Mouse (Mus musculus) thymus, postnatal 36 days (tissue): ENCODE data around the gene Ahrr.
A peak's percentile ranks its signal among the peaks of the same experiment; 100 is the strongest.

Experiments used
- DNase-seq, 2 experiments: peaks; one replicate each; pipeline ENCODE4 v3.0.0; 2022; ENCODE audit warnings: mixed read lengths in 2 of 2

The Ahrr gene

GRCm38 (mm10) chr13:74292167-74292566, at the start of gene Ahrr:
Gene Ahrr, minus strand, starts transcription at chr13:74292331.
- peak; percentile 58 to 59 for DNase-seq

DNA sequence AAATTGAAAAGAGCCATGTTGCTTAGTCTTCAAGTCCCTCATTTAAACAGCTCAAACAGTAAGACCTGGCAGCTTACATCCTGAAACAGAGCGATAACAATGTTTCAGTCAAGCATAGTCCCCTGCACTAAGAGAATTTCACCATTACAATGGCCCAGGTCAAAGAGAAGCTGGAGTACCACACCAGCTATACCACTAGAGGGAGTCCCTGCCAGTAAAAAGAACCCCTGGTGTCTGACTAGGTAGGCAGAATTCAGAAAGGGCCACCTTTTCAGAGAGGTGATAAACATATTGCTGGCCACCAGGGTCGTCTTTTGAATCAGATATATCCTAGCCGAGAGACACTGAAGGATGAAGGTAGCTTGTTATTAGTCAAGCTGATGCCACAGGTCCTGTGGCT, 48.9 kb upstream of the Ahrr start:
- peak; percentile 27 to 35 for DNase-seq

GRCm38 (mm10) chr13:74329321-74329720, 37.2 kb upstream of the Ahrr start:
- no peak for DNase-seq

DNA sequence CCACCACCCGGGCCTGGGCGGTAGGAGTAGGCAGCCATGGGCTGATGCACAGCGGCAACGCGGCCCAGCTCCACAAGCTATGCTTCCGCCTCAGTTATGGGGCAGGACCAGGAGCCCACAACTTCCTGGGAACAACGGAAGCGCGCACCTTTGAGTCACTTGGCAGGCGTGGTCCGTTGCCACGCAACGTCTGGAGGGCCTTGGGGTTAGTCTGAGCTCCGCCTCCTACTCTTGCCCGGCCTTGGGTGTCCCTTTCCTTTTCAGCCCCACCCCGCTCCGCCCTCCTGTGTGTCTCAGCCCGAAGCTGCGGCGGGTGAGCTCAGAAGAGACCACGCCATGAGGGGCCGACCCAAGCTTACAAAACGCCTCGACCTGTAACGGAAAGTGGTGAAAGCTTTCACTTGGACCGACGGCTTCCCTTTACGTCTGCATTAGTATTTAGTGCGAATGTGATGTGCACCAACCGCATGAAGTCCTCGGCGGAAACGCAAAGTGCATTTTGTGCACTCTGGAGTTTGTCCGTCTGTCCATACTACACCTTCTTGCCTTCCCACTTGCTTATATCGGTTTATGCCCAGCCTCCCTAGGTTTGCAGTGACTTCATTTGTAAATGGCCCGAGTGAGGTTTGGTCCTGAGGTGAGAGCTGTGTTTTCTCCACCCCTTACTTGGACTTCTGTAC, 25.2 kb upstream of the Ahrr start, which contains the start of gene Pdcd6:
Gene Pdcd6, minus strand, starts transcription at position 411 of the 680 bp plus-strand sequence.
- peak; percentile 89 to 94 for DNase-seq

GRCm38 (mm10) chr13:74316789-74317169, 24.6 kb upstream of the Ahrr start:
- no peak for DNase-seq

GRCm38 (mm10) chr13:74316386-74316785, 24.3 kb upstream of the Ahrr start:
- DNase-seq: no peak

DNA sequence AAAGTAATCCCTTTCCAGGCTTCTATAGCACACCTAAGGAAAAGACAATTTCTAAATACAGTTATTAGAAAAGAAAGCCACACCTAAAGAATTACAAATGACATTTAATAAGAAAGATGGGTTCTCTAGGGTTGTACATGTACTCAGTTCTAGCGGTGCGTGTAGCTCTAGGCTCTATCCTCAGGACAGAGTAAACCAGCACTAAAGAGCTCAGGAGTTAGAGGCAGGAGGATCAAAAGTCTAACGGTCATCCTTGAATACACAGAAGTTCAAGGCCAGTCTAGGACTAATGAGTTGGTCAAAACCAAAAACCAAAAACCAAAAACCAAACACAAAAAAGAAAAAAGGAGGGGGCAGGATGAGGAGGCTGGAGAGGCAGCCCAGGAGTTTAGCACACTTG, 22.5 kb upstream of the Ahrr start:
- DNase-seq: no peak

- no peak for DNase-seq
Measured at GRCm38 (mm10) chr13:74305780-74306179, 13.6 kb upstream of the Ahrr start.

DNA sequence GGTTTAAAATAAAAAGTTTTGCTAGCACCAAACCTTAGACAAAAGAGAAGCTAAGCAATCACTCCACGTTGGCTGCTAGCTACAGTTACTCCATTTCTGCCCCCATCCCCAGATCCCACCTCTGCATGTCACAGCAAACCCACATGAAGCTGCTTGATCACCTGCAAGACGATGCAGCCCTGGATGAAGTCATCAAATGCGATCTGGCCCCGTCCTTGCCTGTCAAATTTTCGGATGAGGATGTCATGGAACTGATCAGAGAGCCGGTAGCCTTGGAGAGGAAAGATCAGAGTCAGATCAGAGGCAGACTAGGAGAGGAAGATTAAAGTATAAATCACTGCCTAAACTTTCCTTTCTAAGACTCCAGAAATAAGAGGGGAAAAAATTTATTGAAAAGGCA, 13.2 kb upstream of the Ahrr start:
- DNase-seq: no peak

GRCm38 (mm10) chr13:74302050-74303037, 10.2 kb upstream of the Ahrr start:
- no peak for DNase-seq

GRCm38 (mm10) chr13:74301607-74301984, 9.5 kb upstream of the Ahrr start:
- DNase-seq: no peak

GRCm38 (mm10) chr13:74300925-74301606, 8.9 kb upstream of the Ahrr start:
- DNase-seq: peak; percentile 30 to 45

DNA sequence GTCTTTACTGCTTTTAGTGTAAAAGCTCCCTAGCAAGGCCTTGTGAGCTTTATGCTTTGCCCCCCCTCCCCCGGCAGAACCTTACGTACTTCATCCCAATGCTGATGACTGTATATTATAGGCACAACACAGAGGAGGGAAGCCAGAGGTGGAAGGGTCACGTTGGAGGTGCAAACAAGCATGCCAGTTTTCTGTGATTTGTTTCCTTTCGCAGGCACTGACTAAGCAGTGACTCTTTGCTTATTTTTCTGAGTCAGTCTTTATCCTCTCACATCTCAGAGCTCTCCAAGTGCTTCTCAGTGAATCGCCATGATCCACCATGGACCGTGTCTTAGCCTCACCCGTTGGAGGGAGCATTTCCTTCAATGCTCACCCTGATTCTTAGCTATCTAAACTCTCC, 4.2 kb upstream of the Ahrr start:
- no peak for DNase-seq

GRCm38 (mm10) chr13:74289646-74290045, 2.5 kb downstream of the Ahrr start:
- DNase-seq: no peak

- DNase-seq: no peak
Measured at GRCm38 (mm10) chr13:74282299-74282698, 9.8 kb downstream of the Ahrr start.

DNA sequence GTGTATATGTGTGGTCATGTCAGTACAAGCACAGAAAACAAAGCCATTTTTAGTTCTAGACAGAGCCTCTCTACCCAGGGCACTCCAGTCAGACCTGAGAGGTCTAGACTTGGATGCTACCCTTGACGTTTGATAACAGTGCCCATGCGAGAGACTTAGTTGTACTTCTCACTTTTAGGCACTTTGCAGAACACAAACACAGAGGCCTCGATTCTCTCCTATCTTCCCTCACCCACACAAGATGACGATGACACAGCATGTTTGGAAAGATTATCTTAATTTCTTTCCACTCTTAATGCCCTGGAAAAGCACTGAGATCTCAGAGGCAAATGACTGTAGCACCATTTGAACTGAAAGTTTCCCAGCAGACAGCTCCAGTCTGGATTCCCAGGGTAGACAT, 16.4 kb downstream of the Ahrr start:
- DNase-seq: no peak

DNA sequence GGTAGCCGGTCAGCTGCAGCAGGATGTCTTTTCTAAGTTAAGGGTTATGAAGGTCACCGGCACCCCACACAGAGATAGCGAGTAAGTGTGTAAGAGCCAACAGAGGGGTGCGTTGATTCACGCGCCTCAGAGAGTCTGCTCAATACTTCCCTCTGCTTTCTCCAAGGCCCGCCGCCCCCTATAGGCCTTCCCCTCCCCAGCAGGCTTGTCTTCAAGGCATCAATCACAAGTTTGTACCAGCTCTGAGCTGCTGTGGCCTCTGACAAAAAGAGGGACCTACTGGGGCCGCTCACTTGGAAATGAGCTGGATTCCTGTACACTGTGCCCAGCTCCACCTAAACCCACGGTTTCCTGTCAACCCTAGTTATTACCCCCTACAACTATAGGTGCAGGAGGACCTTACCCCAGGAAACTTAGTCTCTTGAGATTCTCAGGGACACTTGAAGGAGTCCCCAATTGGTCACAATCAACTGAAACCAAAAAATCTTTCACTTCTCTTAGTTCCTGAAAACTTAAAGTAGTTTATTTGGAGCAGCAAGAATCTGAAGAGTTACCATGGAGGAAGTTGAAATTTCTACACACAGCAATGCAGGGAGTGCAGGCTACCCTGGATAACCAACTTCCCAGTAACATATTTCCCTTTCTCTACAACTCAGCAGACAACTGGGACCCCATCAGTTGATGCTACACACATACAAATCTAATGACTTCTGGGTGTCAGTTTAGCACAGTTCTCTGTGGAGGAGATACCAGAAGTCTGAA, 31.7 kb downstream of the Ahrr start:
- peak; percentile 32 to 39 for DNase-seq

DNA sequence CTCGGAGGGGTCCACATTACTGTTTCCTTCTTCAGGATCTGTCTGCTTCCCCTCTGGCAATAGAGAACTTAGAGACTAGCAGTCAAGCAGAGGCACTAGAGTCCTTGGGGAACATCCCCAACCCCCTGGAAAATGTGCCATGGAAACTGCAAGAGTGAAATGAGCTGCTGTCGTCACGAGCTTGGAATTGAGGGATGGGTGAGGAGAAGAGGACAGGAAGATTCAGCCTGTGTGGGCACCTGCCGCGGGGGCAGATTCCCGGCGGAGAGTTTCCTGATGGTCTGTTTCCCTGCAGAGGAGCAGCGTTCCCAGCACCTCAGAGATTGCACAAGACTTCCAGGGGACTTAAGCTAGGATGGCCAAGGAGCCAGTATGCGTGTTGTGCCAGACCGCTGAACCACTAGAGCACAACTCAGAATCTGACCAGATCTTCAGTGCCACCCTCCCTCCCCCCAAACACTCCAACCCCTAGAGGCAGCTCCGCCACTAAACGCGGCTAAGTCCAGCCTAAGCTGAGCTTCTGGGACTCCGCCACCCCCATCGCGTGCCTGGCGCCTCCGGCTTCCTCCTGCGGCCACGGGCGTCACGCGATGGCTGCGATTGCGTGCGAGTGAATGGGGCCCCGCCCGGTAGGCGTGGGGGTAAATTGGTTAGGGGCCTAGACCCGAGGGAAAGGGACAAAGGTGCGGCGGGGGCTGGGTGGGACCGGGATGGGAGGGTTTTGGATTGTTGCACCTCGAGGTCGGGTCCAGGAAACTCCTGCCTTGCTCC, 32.5 kb downstream of the Ahrr start:
- DNase-seq: peak; percentile 17 to 35

DNA sequence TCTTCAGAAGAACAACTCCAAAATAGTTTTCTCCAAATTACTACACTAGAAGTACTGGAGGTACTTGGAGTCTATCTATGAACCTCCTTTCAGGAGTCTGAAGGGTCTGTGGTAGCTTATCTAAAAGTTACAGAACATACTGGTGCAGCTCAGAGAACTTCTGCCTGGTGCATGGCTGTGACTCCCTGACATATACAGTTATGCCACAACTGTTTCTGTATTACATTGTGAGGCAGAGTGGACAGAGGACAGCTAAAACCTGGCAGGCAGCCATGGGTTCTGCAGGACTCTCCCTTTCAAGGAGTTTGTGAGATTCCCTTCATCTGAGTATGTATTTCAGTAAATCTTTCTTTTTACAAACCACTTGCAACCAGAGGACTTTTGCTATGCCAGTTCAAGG, 45.6 kb downstream of the Ahrr start:
- no peak for DNase-seq

DNA sequence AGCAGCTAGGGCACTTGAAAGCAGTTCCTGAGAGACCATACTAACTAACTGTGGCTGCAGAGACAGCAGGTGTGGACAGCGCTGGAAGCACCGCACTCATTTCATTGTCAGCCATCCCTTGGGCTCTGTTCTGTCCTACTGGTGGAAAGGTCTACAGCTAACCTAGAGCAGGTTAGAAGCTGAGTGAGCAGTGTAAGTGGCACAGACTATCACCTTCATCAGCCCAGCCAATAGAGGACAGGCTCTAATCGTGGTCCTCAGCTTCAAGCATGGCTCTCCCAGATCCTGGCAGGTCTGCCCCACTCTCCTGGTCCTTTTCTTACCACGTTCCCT, 46.3 kb downstream of the Ahrr start:
- DNase-seq: no peak

DNA sequence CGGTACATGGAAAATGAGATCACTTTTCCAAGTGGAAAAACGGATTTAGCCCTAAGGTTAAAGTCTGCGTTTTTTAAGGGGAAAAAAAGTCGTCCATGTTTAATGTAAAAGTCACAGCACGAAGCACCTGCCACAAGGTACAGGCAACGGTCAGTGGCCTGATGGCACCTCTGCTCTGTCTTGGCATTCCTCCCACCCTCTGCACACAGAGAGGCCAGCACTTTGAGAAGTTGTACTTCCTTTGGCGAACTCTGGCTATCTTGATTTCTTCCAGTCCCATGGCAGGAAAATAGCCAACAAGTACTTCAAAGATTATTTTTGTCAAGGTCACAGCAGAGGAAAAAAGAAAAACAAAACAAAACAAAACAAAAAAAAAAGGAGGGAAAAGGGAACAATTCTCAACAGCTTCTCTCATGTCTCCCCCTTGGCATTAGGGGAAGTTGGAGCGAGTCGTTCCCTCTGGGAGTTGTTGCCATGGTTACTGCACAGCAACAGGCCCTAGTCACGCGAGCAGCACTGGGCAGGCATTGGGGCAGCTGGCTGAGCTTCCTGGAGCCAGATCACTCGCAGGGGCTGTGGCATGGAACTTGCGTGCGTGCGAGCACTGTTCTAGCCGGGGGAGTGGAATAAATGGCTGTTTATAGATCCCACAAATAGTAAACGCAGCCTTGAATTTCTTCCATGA, 46.8 kb downstream of the Ahrr start:
- DNase-seq: no peak
